Comparison of ENCODE assay signal across 11 mouse cellular contexts in genomic region chr16:92397745-92398573, GRCm38 (mm10). TPM values are rescaled to one million over a fixed set of nuclear protein-coding genes. Genes with fewer than 3 reads are reported as not detected.
DNase-seq lines count a peak whose midpoint lies in the region; ATAC-seq lines count a peak whose summit lies in the region.
"Had no signal": no experiment of that assay in that cellular context is flagged by ENCODE, and none has a peak within 500 bp of the region (broad histone marks: within the 10 kb centered on the region; RNA-seq: fewer than 3 reads in every experiment).

No protein-coding gene starts in this region.

- no peak for ATAC-seq in heart, embryonic 12.5 days (ENCODE audit: insufficient number of reproducible peaks, low FRiP score)
- no peak for ATAC-seq in hindbrain, embryonic 14.5 days (ENCODE audit: low FRiP score)

- peaks cover 45% of the 10 kb centered on the region for H3K36me3 ChIP-seq in heart, embryonic 12.5 days
- H3K36me3 ChIP-seq in hindbrain, embryonic 14.5 days (replicated peaks; ENCODE audit: control insufficient read depth, insufficient read depth) = peaks cover 34% of the 10 kb centered on the region

- no peaks in the 10 kb centered on the region for H3K9me3 ChIP-seq in heart, embryonic 12.5 days (replicated peaks)
- H3K9me3 ChIP-seq in hindbrain, embryonic 14.5 days (ENCODE audit: control insufficient read depth, low read length) = no peaks in the 10 kb centered on the region

- 35% methylated on average over 10 of the region's 10 CpGs for WGBS in heart, embryonic 12.5 days
- 45% methylated on average over 10 of the region's 10 CpGs for WGBS in hindbrain, embryonic 14.5 days

- intact Hi-C loops in gastrocnemius, postnatal 36 days (cut with DNase I) = no loop called here

- DNase-seq in heart, adult 8-10 months (ENCODE audit: low spot score) = no peak
- DNase-seq in NIH3T3 (ENCODE audit: low read depth) (peak; percentile 59), MN1 (ENCODE audit: low spot score) (no peak)
- DNase-seq in hindbrain, embryonic 14.5 days (ENCODE audit: low spot score) = no peak
- peak; percentile 57 to 82 for DNase-seq in lung, adult 18-20 months
- DNase-seq in adrenal gland, postnatal 10 days = no peak
- no peak for DNase-seq in gastrocnemius, postnatal 36 days

- peak overlapping the region; percentile 83 for H3K4me2 ChIP-seq in heart, embryonic 12.5 days
- 0 out of 2 replicates have a peak overlapping the region, but pooled peaks have one; percentile 78 for H3K4me2 ChIP-seq in hindbrain, embryonic 14.5 days (replicated peaks)

- peak overlapping the region; percentile 94 for H3K9ac ChIP-seq in heart, embryonic 12.5 days
- H3K9ac ChIP-seq in hindbrain, embryonic 14.5 days = no peak overlapping the region
- H3K9ac ChIP-seq: liver, embryonic 14.5 days had no signal

- H3K4me1 ChIP-seq in heart, embryonic 12.5 days (replicated peaks) = peaks cover 54% of the 10 kb centered on the region
- H3K4me1 ChIP-seq in hindbrain, embryonic 14.5 days (replicated peaks; ENCODE audit: control insufficient read depth, insufficient read depth, low read length) = peaks cover 30% of the 10 kb centered on the region

- peak overlapping the region; percentile 99 for H3K27ac ChIP-seq in heart, embryonic 12.5 days (ENCODE audit: poor library complexity, severe bottlenecking)
- no peak overlapping the region for H3K27ac ChIP-seq in hindbrain, embryonic 14.5 days
- H3K27ac ChIP-seq: liver, embryonic 14.5 days had no signal

- peak overlapping the region; percentile 65 for H3K4me3 ChIP-seq in heart, embryonic 12.5 days
- no peak overlapping the region for H3K4me3 ChIP-seq in hindbrain, embryonic 14.5 days (replicated peaks; ENCODE audit: low read length)

- H3K27me3 ChIP-seq in heart, embryonic 12.5 days (replicated peaks) = no peaks in the 10 kb centered on the region
- H3K27me3 ChIP-seq in hindbrain, embryonic 14.5 days (ENCODE audit: control insufficient read depth, insufficient read depth, low read length) = no peaks in the 10 kb centered on the region
- H3K27me3 ChIP-seq: CH12.LX had no signal

RNA-seq across cellular contexts. Expression of gene Kcne1, which starts 38.7 kb away (rescaled TPM):
- polyA plus RNA-seq in heart, embryonic 12.5 days (2016; fragmentation: Nextera tagmentation; extraction: Ambion mirVana) = 78.4 and 87.1 TPM in 2 replicates
- total RNA-seq in heart, adult 8-10 months (2022) = 1 to 10 TPM; 2.7 to 7.8 (median 4.7) TPM
- polyA plus RNA-seq in hindbrain, embryonic 14.5 days (2014; fragmentation: Nextera tagmentation; extraction: Ambion mirVana) = 0.23 TPM in 1 of 2 replicates, not detected in the other
- total RNA-seq in adrenal gland, postnatal 10 days (2021) = not detected
- total RNA-seq in gastrocnemius, postnatal 36 days (2021) = not detected
- total RNA-seq: adrenal gland, adult 8-10 months had no signal
- polyA plus RNA-seq: liver, embryonic 14.5 days had no signal

Comparison
In these comparisons a context has a peak if more than half of its experiments do, and no peak if none do; other contexts are left out.
1. DNase-seq: peak in NIH3T3 (single experiment) and lung, adult 18-20 months (2 of 2); none in heart, adult 8-10 months (single experiment), hindbrain, embryonic 14.5 days (single experiment), adrenal gland, postnatal 10 days (single experiment), gastrocnemius, postnatal 36 days (0 of 2) and MN1 (single experiment).